Comparison of ENCODE assay signal across 18 mouse cellular contexts in the genomic region with DNA sequence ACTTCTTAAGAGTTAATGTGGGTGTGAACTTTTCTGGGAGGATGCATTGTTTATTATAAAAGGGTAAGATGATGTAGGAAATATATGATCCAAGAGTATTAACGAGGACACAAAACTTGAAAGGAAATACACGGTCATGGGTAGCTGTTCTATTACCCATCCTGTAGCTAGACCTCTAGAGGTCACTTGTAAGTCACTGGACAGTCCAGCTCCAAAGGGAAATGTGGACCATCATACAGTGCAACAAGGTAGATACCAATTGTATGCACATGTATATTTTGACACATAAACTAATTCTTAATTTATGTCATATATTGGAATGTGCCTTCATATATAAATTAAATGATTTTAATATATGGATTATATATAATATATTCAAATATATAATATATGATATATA.
A peak's percentile ranks its signal among the peaks of the same experiment; 100 is the strongest.
DNase-seq lines count a peak whose midpoint lies in the region; ATAC-seq and TF ChIP-seq lines count a peak whose summit lies in the region.
"Had no signal": no experiment of that assay in that cellular context is flagged by ENCODE, and none has a peak within 500 bp of the region (broad histone marks: within the 10 kb centered on the region; RNA-seq: fewer than 3 reads in every experiment).

No protein-coding gene starts in this region.

- peak; percentile 66; the same call in 1 of the 2 replicates for ATAC-seq in forebrain, embryonic 12.5 days (ENCODE audit: low FRiP score)
- no peak for ATAC-seq in forebrain, embryonic 16.5 days
- ATAC-seq in kidney, postnatal 0 days (replicated peaks; ENCODE audit: low FRiP score, low read depth), result 0 out of 2 replicates have a peak, but pooled peaks have one; percentile 57
- ATAC-seq in neural tube, embryonic 11.5 days (ENCODE audit: insufficient read depth, low FRiP score, low TSS enrichment), result peak; percentile 36; the same call in 1 of the 2 replicates
- no peak for ATAC-seq in neural tube, embryonic 15.5 days (ENCODE audit: low FRiP score)
- peak; percentile 35; the same call in 1 of the 2 replicates for ATAC-seq in midbrain, embryonic 15.5 days (replicated peaks)

- H3K9ac ChIP-seq in forebrain, embryonic 12.5 days, result no peak overlapping the region
- no peak overlapping the region for H3K9ac ChIP-seq in forebrain, embryonic 16.5 days (replicated peaks; ENCODE audit: low read depth, low read length)
- no peak overlapping the region for H3K9ac ChIP-seq in kidney, postnatal 0 days (ENCODE audit: low read depth, low read length)
- no peak overlapping the region for H3K9ac ChIP-seq in neural tube, embryonic 11.5 days (ENCODE audit: low read length)
- no peak overlapping the region for H3K9ac ChIP-seq in neural tube, embryonic 15.5 days (replicated peaks)
- no peak overlapping the region for H3K9ac ChIP-seq in midbrain, embryonic 15.5 days
- H3K9ac ChIP-seq: heart, embryonic 12.5 days; intestine, embryonic 15.5 days; limb, embryonic 13.5 days; lung, embryonic 15.5 days; neural tube, embryonic 12.5 days had no signal

- H3K27ac ChIP-seq in forebrain, embryonic 12.5 days, result no peak overlapping the region
- no peak overlapping the region for H3K27ac ChIP-seq in forebrain, embryonic 16.5 days (ENCODE audit: low read length)
- no peak overlapping the region for H3K27ac ChIP-seq in kidney, postnatal 0 days
- no peak overlapping the region for H3K27ac ChIP-seq in neural tube, embryonic 11.5 days (ENCODE audit: low read depth, low read length)
- no peak overlapping the region for H3K27ac ChIP-seq in neural tube, embryonic 15.5 days (replicated peaks)
- no peak overlapping the region for H3K27ac ChIP-seq in midbrain, embryonic 15.5 days
- H3K27ac ChIP-seq: gastrocnemius, adult 2 months; heart, adult 2 months; hindbrain, postnatal 0 days; intestine, embryonic 15.5 days; limb, embryonic 13.5 days; lung, embryonic 15.5 days; neural tube, embryonic 12.5 days had no signal

- 64% methylated on average over 2 of the region's 2 CpGs for WGBS in forebrain, embryonic 12.5 days
- WGBS in forebrain, embryonic 16.5 days, result 66% methylated on average over 2 of the region's 2 CpGs
- WGBS in kidney, postnatal 0 days, result 60% methylated on average over 2 of the region's 2 CpGs
- WGBS in neural tube, embryonic 11.5 days, result 89% methylated on average over 2 of the region's 2 CpGs
- 85% methylated on average over 2 of the region's 2 CpGs for WGBS in neural tube, embryonic 15.5 days
- 77% methylated on average over 2 of the region's 2 CpGs for WGBS in midbrain, embryonic 15.5 days

- H3K36me3 ChIP-seq in forebrain, embryonic 12.5 days (replicated peaks), result no peaks in the 10 kb centered on the region
- no peaks in the 10 kb centered on the region for H3K36me3 ChIP-seq in forebrain, embryonic 16.5 days (ENCODE audit: control insufficient read depth, insufficient read depth)
- H3K36me3 ChIP-seq in kidney, postnatal 0 days (ENCODE audit: insufficient read depth, low read length), result no peaks in the 10 kb centered on the region
- H3K36me3 ChIP-seq in neural tube, embryonic 11.5 days (ENCODE audit: control insufficient read depth, insufficient read depth, low read length), result no peaks in the 10 kb centered on the region
- no peaks in the 10 kb centered on the region for H3K36me3 ChIP-seq in neural tube, embryonic 15.5 days
- no peaks in the 10 kb centered on the region for H3K36me3 ChIP-seq in midbrain, embryonic 15.5 days (replicated peaks)
- H3K36me3 ChIP-seq: heart, embryonic 12.5 days; intestine, embryonic 15.5 days; limb, embryonic 13.5 days; lung, embryonic 15.5 days; neural tube, embryonic 12.5 days had no signal

- no peaks in the 10 kb centered on the region for H3K4me1 ChIP-seq in forebrain, embryonic 12.5 days
- no peaks in the 10 kb centered on the region for H3K4me1 ChIP-seq in forebrain, embryonic 16.5 days (replicated peaks; ENCODE audit: control insufficient read depth, insufficient read depth, low read length)
- no peaks in the 10 kb centered on the region for H3K4me1 ChIP-seq in kidney, postnatal 0 days (replicated peaks; ENCODE audit: insufficient read depth, low read length)
- H3K4me1 ChIP-seq in neural tube, embryonic 11.5 days (ENCODE audit: control insufficient read depth, insufficient read depth, low read length), result no peaks in the 10 kb centered on the region
- H3K4me1 ChIP-seq in neural tube, embryonic 15.5 days, result no peaks in the 10 kb centered on the region
- H3K4me1 ChIP-seq in midbrain, embryonic 15.5 days, result no peaks in the 10 kb centered on the region
- H3K4me1 ChIP-seq: intestine, embryonic 15.5 days; limb, embryonic 13.5 days; lung, embryonic 15.5 days; neural tube, embryonic 12.5 days had no signal

- H3K9me3 ChIP-seq in forebrain, embryonic 12.5 days, result no peaks in the 10 kb centered on the region
- H3K9me3 ChIP-seq in forebrain, embryonic 16.5 days (ENCODE audit: control insufficient read depth, low read length), result no peaks in the 10 kb centered on the region
- no peaks in the 10 kb centered on the region for H3K9me3 ChIP-seq in kidney, postnatal 0 days (replicated peaks; ENCODE audit: low read length)
- H3K9me3 ChIP-seq in neural tube, embryonic 11.5 days (ENCODE audit: control insufficient read depth, low read length), result no peaks in the 10 kb centered on the region
- no peaks in the 10 kb centered on the region for H3K9me3 ChIP-seq in neural tube, embryonic 15.5 days (replicated peaks)
- no peaks in the 10 kb centered on the region for H3K9me3 ChIP-seq in midbrain, embryonic 15.5 days
- H3K9me3 ChIP-seq: heart, embryonic 12.5 days; intestine, embryonic 15.5 days; limb, embryonic 13.5 days; lung, embryonic 15.5 days; megakaryocyte, embryonic 14.5 days; neural tube, embryonic 12.5 days had no signal

- H3K4me3 ChIP-seq in forebrain, embryonic 12.5 days (replicated peaks), result no peak overlapping the region
- no peak overlapping the region for H3K4me3 ChIP-seq in forebrain, embryonic 16.5 days (replicated peaks; ENCODE audit: low read length)
- no peak overlapping the region for H3K4me3 ChIP-seq in kidney, postnatal 0 days (replicated peaks; ENCODE audit: low read depth, low read length)
- no peak overlapping the region for H3K4me3 ChIP-seq in neural tube, embryonic 11.5 days (ENCODE audit: low read depth, low read length)
- H3K4me3 ChIP-seq in neural tube, embryonic 15.5 days (replicated peaks), result no peak overlapping the region
- no peak overlapping the region for H3K4me3 ChIP-seq in midbrain, embryonic 15.5 days
- H3K4me3 ChIP-seq: gastrocnemius, adult 2 months; heart, adult 2 months; heart, embryonic 12.5 days; intestine, embryonic 15.5 days; limb, embryonic 13.5 days; lung, embryonic 15.5 days; neural tube, embryonic 12.5 days had no signal

- TF ChIP-seq CTCF in kidney, postnatal 0 days (IDR thresholded peaks at IDR 0.05; ENCODE audit: low read depth), result no peak

- DNase-seq in kidney, postnatal 0 days (ENCODE audit: low spot score), result no peak
- no peak for DNase-seq in kidney, postnatal 4 days
- DNase-seq in neural tube, embryonic 11.5 days (ENCODE audit: low spot score), result no peak
- no peak for DNase-seq in cerebellum, postnatal 4 days (ENCODE audit: low spot score in 2 of 2)

- H3K4me2 ChIP-seq in forebrain, embryonic 12.5 days, result no peak overlapping the region
- H3K4me2 ChIP-seq in forebrain, embryonic 16.5 days (ENCODE audit: low read length), result no peak overlapping the region
- no peak overlapping the region for H3K4me2 ChIP-seq in kidney, postnatal 0 days (ENCODE audit: low read length)
- no peak overlapping the region for H3K4me2 ChIP-seq in neural tube, embryonic 11.5 days (ENCODE audit: low read depth)
- no peak overlapping the region for H3K4me2 ChIP-seq in neural tube, embryonic 15.5 days
- no peak overlapping the region for H3K4me2 ChIP-seq in midbrain, embryonic 15.5 days
- H3K4me2 ChIP-seq: intestine, embryonic 15.5 days; limb, embryonic 13.5 days; liver, embryonic 11.5 days; lung, embryonic 15.5 days; neural tube, embryonic 12.5 days had no signal

- H3K27me3 ChIP-seq in forebrain, embryonic 12.5 days, result no peaks in the 10 kb centered on the region
- H3K27me3 ChIP-seq in forebrain, embryonic 16.5 days (replicated peaks; ENCODE audit: control insufficient read depth, insufficient read depth, low read length), result no peaks in the 10 kb centered on the region
- H3K27me3 ChIP-seq in kidney, postnatal 0 days (ENCODE audit: insufficient read depth, low read length), result no peaks in the 10 kb centered on the region
- no peaks in the 10 kb centered on the region for H3K27me3 ChIP-seq in neural tube, embryonic 11.5 days (ENCODE audit: control insufficient read depth, insufficient read depth, low read length)
- H3K27me3 ChIP-seq in neural tube, embryonic 15.5 days (replicated peaks), result no peaks in the 10 kb centered on the region
- H3K27me3 ChIP-seq in midbrain, embryonic 15.5 days (replicated peaks), result no peaks in the 10 kb centered on the region
- H3K27me3 ChIP-seq: heart, embryonic 12.5 days; intestine, embryonic 15.5 days; limb, embryonic 13.5 days; lung, embryonic 15.5 days; megakaryocyte, embryonic 14.5 days; neural tube, embryonic 12.5 days had no signal

Comparison
In these comparisons a context has a peak if more than half of its experiments do, and no peak if none do; other contexts are left out.
1. ATAC-seq: peak in forebrain, embryonic 12.5 days (single experiment), kidney, postnatal 0 days (single experiment), neural tube, embryonic 11.5 days (single experiment) and midbrain, embryonic 15.5 days (single experiment); none in forebrain, embryonic 16.5 days (single experiment) and neural tube, embryonic 15.5 days (single experiment).